Mouse (Mus musculus): ENCODE data around the gene Zfp280b.
"Not testable (repeated sequence)": the region's sequence is repeated elsewhere in the genome, so short reads cannot be mapped to it uniquely, and the experiment has no call there.

GRCm38 (mm10) chr10:76077008-76077407 lies 44.6 kb downstream of the Zfp280b start:
- not testable (repeated sequence) for TF ChIP-seq POLR2A (IDR thresholded peaks at IDR 0.05; ENCODE audit: extremely low read depth, insufficient read depth, low read length); CTCF (IDR thresholded peaks at IDR 0.05; ENCODE audit: low read depth, low read length)
